Mouse (Mus musculus): ENCODE measurements around the gene Asap3. TPM values are rescaled to one million over a fixed set of nuclear protein-coding genes. Genes with fewer than 3 reads are reported as not detected.
A peak's percentile ranks its signal among the peaks of the same experiment; 100 is the strongest.

The Asap3 gene
- polyA plus RNA-seq, 1 experiment, result 9.3 TPM

GRCm38 (mm10) chr4:136283783-136284182 is 77.6 kb downstream of the Asap3 start:
- WGBS, result 44% methylated on average over 2 of the region's 2 CpGs
- TF ChIP-seq CTCF (IDR thresholded peaks at IDR 0.05; ENCODE audit: insufficient read depth, low read length), result no peak
- no peak for TF ChIP-seq POLR2A (IDR thresholded peaks at IDR 0.05; ENCODE audit: borderline replicate concordance, extremely low read depth, low read depth, low read length)
- DNase-seq, result no peak
- Histone ChIP-seq H3K4me3 (replicated peaks; ENCODE audit: extremely low read depth, low read depth, low read length) (no peak overlapping the region), H3K4me1 (ENCODE audit: control insufficient read depth, insufficient read depth, low read length) (peaks cover 18% of the 10 kb centered on the region)

- Histone ChIP-seq H3K4me1 (ENCODE audit: control insufficient read depth, insufficient read depth, low read length) (peaks cover 18% of the 10 kb centered on the region), H3K4me3 (replicated peaks; ENCODE audit: extremely low read depth, low read depth, low read length) (peak within 1 kb of the TSS; percentile 83)
- 21% methylated on average over 5 of the region's 5 CpGs for WGBS
- TF ChIP-seq CTCF (IDR thresholded peaks at IDR 0.05; ENCODE audit: insufficient read depth, low read length), result no peak
- TF ChIP-seq POLR2A (IDR thresholded peaks at IDR 0.05; ENCODE audit: borderline replicate concordance, extremely low read depth, low read depth, low read length), result peak; percentile 31; the same call in 1 of the 2 replicates
- DNase-seq, result peak; percentile 49
Measured at GRCm38 (mm10) chr4:136284455-136284854, 78.3 kb downstream of the Asap3 start, which contains the start of gene Zfp46. TSS of gene Zfp46 (plus strand) at chr4:136284683.

GRCm38 (mm10) chr4:136284891-136285290 is 78.7 kb downstream of the Asap3 start:
- WGBS, result 12% methylated on average over 6 of the region's 6 CpGs
- H3K4me3 ChIP-seq (replicated peaks; ENCODE audit: extremely low read depth, low read depth, low read length), result peak overlapping the region; percentile 83
- DNase-seq, result peak; percentile 34
- TF ChIP-seq POLR2A (IDR thresholded peaks at IDR 0.05; ENCODE audit: borderline replicate concordance, extremely low read depth, low read depth, low read length) (no peak), CTCF (IDR thresholded peaks at IDR 0.05; ENCODE audit: insufficient read depth, low read length) (no peak)
- H3K4me1 ChIP-seq (ENCODE audit: control insufficient read depth, insufficient read depth, low read length), result peaks cover 18% of the 10 kb centered on the region

GRCm38 (mm10) chr4:136285348-136285810 is 79.2 kb downstream of the Asap3 start:
- TF ChIP-seq POLR2A (IDR thresholded peaks at IDR 0.05; ENCODE audit: borderline replicate concordance, extremely low read depth, low read depth, low read length) (peak; percentile 72; the same call in 1 of the 2 replicates), CTCF (IDR thresholded peaks at IDR 0.05; ENCODE audit: insufficient read depth, low read length) (no peak)
- DNase-seq, result peak; percentile 87
- WGBS, result under 1% methylated on average over 25 of the region's 25 CpGs
- peaks cover 18% of the 10 kb centered on the region for H3K4me1 ChIP-seq (ENCODE audit: control insufficient read depth, insufficient read depth, low read length)
- H3K4me3 ChIP-seq (replicated peaks; ENCODE audit: extremely low read depth, low read depth, low read length), result peak overlapping the region; percentile 83

- WGBS, result under 1% methylated on average over 29 of the region's 29 CpGs
- TF ChIP-seq POLR2A (IDR thresholded peaks at IDR 0.05; ENCODE audit: borderline replicate concordance, extremely low read depth, low read depth, low read length) (peak; percentile 51; the same call in 1 of the 2 replicates), CTCF (IDR thresholded peaks at IDR 0.05; ENCODE audit: insufficient read depth, low read length) (no peak)
- H3K4me1 ChIP-seq (ENCODE audit: control insufficient read depth, insufficient read depth, low read length), result peaks cover 18% of the 10 kb centered on the region
- DNase-seq, result peak; percentile 89
- peak overlapping the region; percentile 98 for H3K4me3 ChIP-seq (replicated peaks; ENCODE audit: extremely low read depth, low read depth, low read length)
Measured at GRCm38 (mm10) chr4:136285811-136286371, 79.7 kb downstream of the Asap3 start.

GRCm38 (mm10) chr4:136289918-136290780 is 84.0 kb downstream of the Asap3 start:
- H3K4me3 ChIP-seq (replicated peaks; ENCODE audit: extremely low read depth, low read depth, low read length), result no peak overlapping the region
- H3K4me1 ChIP-seq (ENCODE audit: control insufficient read depth, insufficient read depth, low read length), result peaks cover 6% of the 10 kb centered on the region; the same call in 1 of the 2 replicates
- TF ChIP-seq CTCF (IDR thresholded peaks at IDR 0.05; ENCODE audit: insufficient read depth, low read length), result no peak
- 75% methylated on average over 66 of the region's 66 CpGs for WGBS
- DNase-seq, result no peak

GRCm38 (mm10) chr4:136290781-136291595 is 84.8 kb downstream of the Asap3 start:
- peaks cover 6% of the 10 kb centered on the region; the same call in 1 of the 2 replicates for H3K4me1 ChIP-seq (ENCODE audit: control insufficient read depth, insufficient read depth, low read length)
- no peak overlapping the region for H3K4me3 ChIP-seq (replicated peaks; ENCODE audit: extremely low read depth, low read depth, low read length)
- WGBS, result 79% methylated on average over 39 of the region's 39 CpGs
- DNase-seq, result no peak
- no peak for TF ChIP-seq CTCF (IDR thresholded peaks at IDR 0.05; ENCODE audit: insufficient read depth, low read length)
- no peak for TF ChIP-seq POLR2A (IDR thresholded peaks at IDR 0.05; ENCODE audit: borderline replicate concordance, extremely low read depth, low read depth, low read length)

- TF ChIP-seq POLR2A (IDR thresholded peaks at IDR 0.05; ENCODE audit: borderline replicate concordance, extremely low read depth, low read depth, low read length), result no peak
- TF ChIP-seq CTCF (IDR thresholded peaks at IDR 0.05; ENCODE audit: insufficient read depth, low read length), result no peak
- Histone ChIP-seq H3K4me3 (replicated peaks; ENCODE audit: extremely low read depth, low read depth, low read length) (no peak overlapping the region), H3K4me1 (ENCODE audit: control insufficient read depth, insufficient read depth, low read length) (0 out of 2 replicates have a peak, but pooled peaks cover 1% of the 10 kb centered on the region)
- WGBS, result 71% methylated on average over 6 of the region's 6 CpGs
- DNase-seq, result no peak
Measured at GRCm38 (mm10) chr4:136291692-136292091, 85.5 kb downstream of the Asap3 start.

Other genes with a start within 250 kb of the Asap3 start
- gene Gale, start 242.6 kb upstream of the Asap3 start, polyA plus RNA-seq (2012; rRNA removed), result 19.5 and 25.0 TPM in 2 replicates
- gene Lypla2, start 233.7 kb upstream of the Asap3 start, polyA plus RNA-seq (2012; rRNA removed), result 123 TPM in 2 replicates
- 33.5 and 48.0 TPM in 2 replicates for gene Pithd1, start 219.1 kb upstream of the Asap3 start, polyA plus RNA-seq (2012; rRNA removed)
- gene Eloa, start 184.6 kb upstream of the Asap3 start, polyA plus RNA-seq (2012; rRNA removed), result 8.5 and 11.7 TPM in 2 replicates
- 181 and 218 TPM in 2 replicates for gene Rpl11, start 152.9 kb upstream of the Asap3 start, polyA plus RNA-seq (2012; rRNA removed)
- gene Id3, start 62.9 kb upstream of the Asap3 start, polyA plus RNA-seq (2012; rRNA removed), result 390 and 505 TPM in 2 replicates
- gene E2f2, start 34.0 kb upstream of the Asap3 start, polyA plus RNA-seq (2012; rRNA removed), result 8.9 and 11.2 TPM in 2 replicates
- 7.0 and 13.3 TPM in 2 replicates for gene Tcea3, start 41.4 kb downstream of the Asap3 start, polyA plus RNA-seq (2012; rRNA removed)
- 20.4 and 33.4 TPM in 2 replicates for gene Zfp46, start 78.3 kb downstream of the Asap3 start, polyA plus RNA-seq (2012; rRNA removed)
- 10.0 and 18.3 TPM in 2 replicates for gene Hnrnpr, start 104.6 kb downstream of the Asap3 start, polyA plus RNA-seq (2012; rRNA removed)
- 0.10 TPM in 1 of 2 replicates, not detected in the other for gene Htr1d, start 217.2 kb downstream of the Asap3 start, polyA plus RNA-seq (2012; rRNA removed)